Mouse (Mus musculus): ENCODE data around the gene Rab13. TPM values are rescaled to one million over a fixed set of nuclear protein-coding genes. Genes with fewer than 3 reads are reported as not detected.

Rab13 gene
- polyA plus RNA-seq, 1 experiment from 2014 or later, result 17.7 TPM

GRCm38 (mm10) chr3:90204582-90204981 lies 8.9 kb upstream of the Rab13 start:
- WGBS, result 92% methylated on average over 2 of the region's 2 CpGs
- no peaks in the 10 kb centered on the region for H3K4me1 ChIP-seq (ENCODE audit: control insufficient read depth, insufficient read depth, low read length)
- no peaks in the 10 kb centered on the region for H3K27me3 ChIP-seq (ENCODE audit: control insufficient read depth, insufficient read depth, low read length)

GRCm38 (mm10) chr3:90208662-90209061 lies 4.8 kb upstream of the Rab13 start:
- WGBS, result 89% methylated on average over 2 of the region's 2 CpGs
- peaks cover 51% of the 10 kb centered on the region for H3K36me3 ChIP-seq (ENCODE audit: control insufficient read depth, insufficient read depth, low read length)
- ATAC-seq (ENCODE audit: low FRiP score, low TSS enrichment), result no peak

More at GRCm38 (mm10) chr3:90204582-90204981, 8.9 kb upstream of the Rab13 start:
- H3K36me3 ChIP-seq (ENCODE audit: control insufficient read depth, insufficient read depth, low read length), result peaks cover 22% of the 10 kb centered on the region
- H3K27ac ChIP-seq (ENCODE audit: low read depth, low read length), result no peak overlapping the region
- H3K9ac ChIP-seq (ENCODE audit: low read depth, low read length), result no peak overlapping the region
- H3K4me2 ChIP-seq (replicated peaks; ENCODE audit: low read depth, low read length), result no peak overlapping the region
- H3K9me3 ChIP-seq (ENCODE audit: control insufficient read depth, low read length), result no peaks in the 10 kb centered on the region
- ATAC-seq (ENCODE audit: low FRiP score, low TSS enrichment), result no peak
- no peak overlapping the region for H3K4me3 ChIP-seq (ENCODE audit: low read length)

GRCm38 (mm10) chr3:90209908-90210566 lies 3.5 kb upstream of the Rab13 start:
- no peak for ATAC-seq (ENCODE audit: low FRiP score, low TSS enrichment)
- Histone ChIP-seq H3K36me3 (ENCODE audit: control insufficient read depth, insufficient read depth, low read length) (peaks cover 51% of the 10 kb centered on the region), H3K4me3 (ENCODE audit: low read length) (no peak overlapping the region), H3K27ac (ENCODE audit: low read depth, low read length) (no peak overlapping the region), H3K4me1 (ENCODE audit: control insufficient read depth, insufficient read depth, low read length) (peaks cover 12% of the 10 kb centered on the region), H3K4me2 (replicated peaks; ENCODE audit: low read depth, low read length) (no peak overlapping the region), H3K9me3 (ENCODE audit: control insufficient read depth, low read length) (no peaks in the 10 kb centered on the region), H3K27me3 (ENCODE audit: control insufficient read depth, insufficient read depth, low read length) (no peaks in the 10 kb centered on the region), H3K9ac (ENCODE audit: low read depth, low read length) (no peak overlapping the region)
- 93% methylated on average over 5 of the region's 5 CpGs for WGBS

More at GRCm38 (mm10) chr3:90208662-90209061, 4.8 kb upstream of the Rab13 start:
- H3K9ac ChIP-seq (ENCODE audit: low read depth, low read length), result no peak overlapping the region
- H3K27me3 ChIP-seq (ENCODE audit: control insufficient read depth, insufficient read depth, low read length), result no peaks in the 10 kb centered on the region
- peaks cover 12% of the 10 kb centered on the region for H3K4me1 ChIP-seq (ENCODE audit: control insufficient read depth, insufficient read depth, low read length)
- no peaks in the 10 kb centered on the region for H3K9me3 ChIP-seq (ENCODE audit: control insufficient read depth, low read length)
- H3K4me3 ChIP-seq (ENCODE audit: low read length), result no peak overlapping the region
- no peak overlapping the region for H3K27ac ChIP-seq (ENCODE audit: low read depth, low read length)
- no peak overlapping the region for H3K4me2 ChIP-seq (replicated peaks; ENCODE audit: low read depth, low read length)

GRCm38 (mm10) chr3:90211475-90212398 lies 1.8 kb upstream of the Rab13 start:
- H3K4me2 ChIP-seq (replicated peaks; ENCODE audit: low read depth, low read length), result peak overlapping the region; percentile 89
- peaks cover 12% of the 10 kb centered on the region for H3K4me1 ChIP-seq (ENCODE audit: control insufficient read depth, insufficient read depth, low read length)
- H3K27me3 ChIP-seq (ENCODE audit: control insufficient read depth, insufficient read depth, low read length), result no peaks in the 10 kb centered on the region
- H3K36me3 ChIP-seq (ENCODE audit: control insufficient read depth, insufficient read depth, low read length), result peaks cover 51% of the 10 kb centered on the region
- H3K4me3 ChIP-seq (ENCODE audit: low read length), result peak overlapping the region; percentile 95
- peak overlapping the region; percentile 91; the same call in 1 of the 2 replicates for H3K9ac ChIP-seq (ENCODE audit: low read depth, low read length)
- 79% methylated on average over 13 of the region's 13 CpGs for WGBS
- no peak for ATAC-seq (ENCODE audit: low FRiP score, low TSS enrichment)
- H3K9me3 ChIP-seq (ENCODE audit: control insufficient read depth, low read length), result no peaks in the 10 kb centered on the region
- H3K27ac ChIP-seq (ENCODE audit: low read depth, low read length), result no peak overlapping the region

GRCm38 (mm10) chr3:90212723-90213122 lies 772 bp upstream of the Rab13 start:
- H3K27ac ChIP-seq (ENCODE audit: low read depth, low read length), result no peak overlapping the region; the same call in 1 of the 2 replicates
- peak overlapping the region; percentile 89 for H3K4me2 ChIP-seq (replicated peaks; ENCODE audit: low read depth, low read length)
- H3K36me3 ChIP-seq (ENCODE audit: control insufficient read depth, insufficient read depth, low read length), result peaks cover 48% of the 10 kb centered on the region
- H3K4me1 ChIP-seq (ENCODE audit: control insufficient read depth, insufficient read depth, low read length), result peaks cover 12% of the 10 kb centered on the region
- peak overlapping the region; percentile 95 for H3K4me3 ChIP-seq (ENCODE audit: low read length)
- no peaks in the 10 kb centered on the region for H3K9me3 ChIP-seq (ENCODE audit: control insufficient read depth, low read length)
- no peak for ATAC-seq (ENCODE audit: low FRiP score, low TSS enrichment)
- H3K27me3 ChIP-seq (ENCODE audit: control insufficient read depth, insufficient read depth, low read length), result no peaks in the 10 kb centered on the region
- WGBS, result 5% methylated on average over 5 of the region's 5 CpGs
- peak overlapping the region; percentile 91 for H3K9ac ChIP-seq (ENCODE audit: low read depth, low read length)

- no peak overlapping the region for H3K27ac ChIP-seq (ENCODE audit: low read depth, low read length)
- ATAC-seq (ENCODE audit: low FRiP score, low TSS enrichment), result peak; percentile 67; the same call in 1 of the 2 replicates
These were observed 625 bp downstream of the Rab13 start for GRCm38 (mm10) chr3:90213956-90214684.

GRCm38 (mm10) chr3:90215825-90216380 lies 2.4 kb downstream of the Rab13 start:
- peaks cover 12% of the 10 kb centered on the region for H3K4me1 ChIP-seq (ENCODE audit: control insufficient read depth, insufficient read depth, low read length)
- no peak for ATAC-seq (ENCODE audit: low FRiP score, low TSS enrichment)
- no peak overlapping the region for H3K9ac ChIP-seq (ENCODE audit: low read depth, low read length)
- H3K36me3 ChIP-seq (ENCODE audit: control insufficient read depth, insufficient read depth, low read length), result peaks cover 17% of the 10 kb centered on the region
- 66% methylated on average over 1 of the region's 1 CpGs for WGBS
- no peak overlapping the region for H3K4me3 ChIP-seq (ENCODE audit: low read length)
- H3K4me2 ChIP-seq (replicated peaks; ENCODE audit: low read depth, low read length), result no peak overlapping the region
- no peaks in the 10 kb centered on the region for H3K27me3 ChIP-seq (ENCODE audit: control insufficient read depth, insufficient read depth, low read length)
- H3K27ac ChIP-seq (ENCODE audit: low read depth, low read length), result no peak overlapping the region
- H3K9me3 ChIP-seq (ENCODE audit: control insufficient read depth, low read length), result no peaks in the 10 kb centered on the region

More at GRCm38 (mm10) chr3:90213956-90214684, 625 bp downstream of the Rab13 start:
- peak overlapping the region; percentile 54 for H3K4me2 ChIP-seq (replicated peaks; ENCODE audit: low read depth, low read length)
- H3K27me3 ChIP-seq (ENCODE audit: control insufficient read depth, insufficient read depth, low read length), result no peaks in the 10 kb centered on the region
- WGBS, result 15% methylated on average over 12 of the region's 12 CpGs
- no peaks in the 10 kb centered on the region for H3K9me3 ChIP-seq (ENCODE audit: control insufficient read depth, low read length)
- peaks cover 12% of the 10 kb centered on the region for H3K4me1 ChIP-seq (ENCODE audit: control insufficient read depth, insufficient read depth, low read length)
- peak overlapping the region; percentile 95 for H3K4me3 ChIP-seq (ENCODE audit: low read length)
- peaks cover 34% of the 10 kb centered on the region for H3K36me3 ChIP-seq (ENCODE audit: control insufficient read depth, insufficient read depth, low read length)
- peak overlapping the region; percentile 37; the same call in 1 of the 2 replicates for H3K9ac ChIP-seq (ENCODE audit: low read depth, low read length)

- Histone ChIP-seq H3K36me3 (ENCODE audit: control insufficient read depth, insufficient read depth, low read length) (peaks cover 10% of the 10 kb centered on the region), H3K27me3 (ENCODE audit: control insufficient read depth, insufficient read depth, low read length) (no peaks in the 10 kb centered on the region), H3K9me3 (ENCODE audit: control insufficient read depth, low read length) (no peaks in the 10 kb centered on the region), H3K27ac (ENCODE audit: low read depth, low read length) (peak overlapping the region; percentile 90), H3K4me3 (ENCODE audit: low read length) (peak overlapping the region; percentile 58), H3K4me2 (replicated peaks; ENCODE audit: low read depth, low read length) (peak overlapping the region; percentile 69), H3K9ac (ENCODE audit: low read depth, low read length) (peak overlapping the region; percentile 69), H3K4me1 (ENCODE audit: control insufficient read depth, insufficient read depth, low read length) (peaks cover 9% of the 10 kb centered on the region; the same call in 1 of the 2 replicates)
- ATAC-seq (ENCODE audit: low FRiP score, low TSS enrichment), result peak; percentile 36; the same call in 1 of the 2 replicates
- 11% methylated on average over 6 of the region's 6 CpGs for WGBS
These were observed 6.6 kb downstream of the Rab13 start for GRCm38 (mm10) chr3:90220088-90220487.
